Mouse (Mus musculus) right cerebral cortex, postnatal 10 days (tissue): Measurements from ENCODE around the gene Grik1.

Experiments used
- DNase-seq, 2 experiments: peaks; one replicate each; pipeline ENCODE4 v3.0.0; 2021; ENCODE audit warnings: low spot score in 2 of 2

Grik1 gene

DNA sequence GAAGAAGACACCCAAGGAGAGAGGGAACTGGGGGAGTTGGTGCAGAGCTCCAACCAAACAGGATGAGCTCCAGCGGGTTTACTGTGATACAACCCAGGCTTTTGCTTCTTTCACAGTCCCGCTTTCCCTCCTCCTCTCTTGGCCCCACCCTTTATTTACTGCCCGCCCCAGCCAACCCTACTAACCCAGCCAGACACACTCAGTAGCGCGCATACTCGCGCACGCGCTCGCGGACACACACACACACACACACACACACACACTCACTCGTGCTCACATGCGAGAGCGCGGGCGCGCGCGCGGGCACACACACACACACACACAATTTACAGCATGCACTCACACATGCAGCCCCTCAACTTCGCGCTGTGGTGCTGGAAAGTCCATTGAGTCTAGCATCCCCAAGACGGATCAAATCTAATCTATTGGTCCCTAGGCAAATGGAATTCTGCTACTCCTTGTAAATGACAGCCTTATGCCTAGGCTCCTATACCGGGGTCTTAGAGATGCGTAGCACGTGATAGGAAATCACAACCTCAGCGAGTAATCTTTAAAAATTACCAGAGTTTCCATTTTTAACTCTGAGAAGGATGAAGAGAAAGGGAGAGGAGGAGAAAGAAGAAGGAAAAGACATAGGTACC is at the start of gene Grik1:
TSS of gene Grik1 (minus strand) at position 134 of the 641 bp plus-strand sequence.
- peak; percentile 75 to 79 for DNase-seq

DNA sequence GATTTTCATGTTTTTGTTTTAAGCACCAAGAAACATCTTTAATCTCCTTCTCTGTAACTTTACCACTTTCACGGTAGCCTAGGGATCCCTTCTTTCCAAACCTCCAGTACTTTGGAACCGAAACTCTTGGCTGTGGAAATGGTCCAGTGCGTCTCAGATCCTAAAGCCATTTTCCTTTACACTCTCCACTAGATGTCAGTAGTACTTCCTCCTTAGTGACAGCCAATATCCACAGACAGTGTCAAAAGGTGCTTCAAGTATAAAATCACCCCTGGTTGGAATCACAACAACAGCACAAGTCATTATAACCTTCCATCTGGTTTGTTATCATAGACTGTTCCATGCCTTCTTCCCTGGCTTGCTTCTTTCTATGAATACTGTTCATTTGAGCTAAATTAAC is 4.1 kb upstream of the Grik1 start:
- DNase-seq, result no peak

DNA sequence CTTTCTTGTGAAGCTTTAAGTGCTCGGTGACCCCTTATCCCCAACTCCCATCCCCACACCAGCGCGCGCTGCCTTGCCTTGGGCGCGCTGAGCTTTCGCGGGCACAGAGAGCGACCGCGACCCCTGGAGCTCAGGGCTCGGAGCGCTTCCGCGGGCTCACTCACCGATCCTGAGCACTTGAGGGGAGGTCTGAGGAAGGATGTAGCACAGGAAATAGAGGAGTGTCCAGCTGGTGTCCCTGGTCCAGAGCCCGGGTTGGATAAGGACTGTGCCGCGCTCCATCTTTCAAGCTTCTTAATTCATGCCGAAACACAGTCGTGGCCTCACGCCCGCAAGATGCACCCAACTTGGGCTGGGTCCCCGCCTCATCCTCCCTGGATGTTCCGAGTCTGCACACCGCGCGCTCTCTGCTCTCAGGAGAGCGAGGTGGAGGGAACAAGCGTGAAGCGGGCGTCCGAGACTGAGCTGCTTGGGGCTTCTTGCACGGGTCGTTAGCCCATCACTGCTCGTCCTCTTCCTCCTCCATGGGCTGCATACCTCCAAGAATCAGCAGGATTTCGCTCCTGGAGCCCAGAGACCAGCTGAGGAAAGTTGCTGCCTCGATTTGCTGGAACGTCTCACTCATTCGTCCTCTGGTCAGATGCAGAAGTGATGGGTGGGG is 514 bp downstream of the Grik1 start:
- peak; percentile 24 to 31 for DNase-seq

DNA sequence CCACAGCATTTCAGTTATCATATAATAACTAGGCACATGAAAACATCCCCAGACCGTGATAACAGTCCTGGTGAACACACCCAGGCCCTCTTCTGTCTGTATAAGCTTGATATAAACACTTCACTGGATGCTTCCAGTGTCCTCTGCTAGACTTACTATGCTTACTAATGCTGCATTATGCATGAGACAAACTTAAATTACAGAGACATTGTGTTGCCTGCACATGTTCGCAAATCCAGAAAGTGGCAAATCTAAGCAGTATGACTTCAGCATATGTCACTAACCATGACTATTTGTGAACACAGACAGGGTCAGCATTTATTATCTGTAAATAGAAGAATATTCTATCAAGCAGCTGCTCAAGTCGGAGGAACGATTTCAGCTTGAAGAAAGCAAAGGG is 31.7 kb downstream of the Grik1 start:
- no peak for DNase-seq

DNA sequence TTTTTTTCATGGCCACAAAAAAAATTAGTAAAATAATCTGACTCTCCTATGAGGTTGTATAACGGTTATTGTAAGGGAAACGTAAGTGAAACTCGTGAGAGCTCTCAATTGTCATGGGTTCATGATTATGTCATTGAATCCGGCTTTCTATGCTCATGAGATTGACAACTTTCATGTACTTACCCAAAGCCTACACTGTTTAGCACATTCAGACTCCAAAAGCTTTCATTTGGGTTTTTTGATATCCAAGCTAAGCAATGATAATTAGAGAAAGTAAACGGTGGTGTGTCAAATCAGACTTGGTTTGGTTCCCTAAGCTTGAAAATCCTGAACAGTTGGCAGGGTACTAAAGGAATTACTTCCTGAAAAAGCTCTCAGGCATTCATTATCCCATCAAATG is 33.0 kb downstream of the Grik1 start:
- DNase-seq, result no peak

DNA sequence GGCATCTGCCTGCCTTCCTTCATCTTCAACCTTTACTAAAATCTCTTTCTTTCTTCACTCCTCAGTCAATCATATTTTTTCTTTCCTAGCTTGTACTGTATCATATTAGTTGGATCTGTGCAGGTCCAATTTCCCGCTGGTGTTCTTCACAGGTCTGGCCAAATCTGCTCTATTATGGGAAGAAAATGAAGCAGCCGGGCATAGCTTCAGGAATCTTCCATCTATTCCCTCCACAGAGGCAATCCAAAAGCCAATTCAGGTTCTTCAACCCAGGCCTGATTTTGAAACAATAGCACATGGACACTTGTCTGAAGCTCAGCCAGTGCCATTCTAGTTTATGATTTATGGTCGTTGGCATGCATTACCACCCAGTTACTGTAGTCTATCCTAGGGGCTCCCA is 34.0 kb downstream of the Grik1 start:
- DNase-seq, result no peak

DNA sequence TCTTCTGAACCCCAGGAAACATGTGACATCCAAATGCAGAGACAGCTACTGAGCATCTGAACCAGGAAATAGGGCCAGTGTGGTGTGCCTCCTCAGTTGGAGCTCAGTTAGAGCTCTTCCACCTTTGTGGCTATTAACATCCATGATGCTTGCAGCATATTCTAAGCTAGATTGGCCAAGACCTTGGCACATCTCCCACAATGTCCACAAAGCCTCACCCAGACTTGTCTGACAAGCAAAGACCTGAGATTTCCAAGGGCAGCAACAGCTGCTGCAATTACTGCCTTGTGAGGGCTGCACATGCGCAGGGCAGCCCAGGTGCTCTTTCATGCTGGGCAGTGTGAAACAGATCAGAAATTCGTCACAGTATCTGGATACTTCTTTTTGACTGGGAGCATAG is 37.4 kb downstream of the Grik1 start:
- no peak for DNase-seq

DNA sequence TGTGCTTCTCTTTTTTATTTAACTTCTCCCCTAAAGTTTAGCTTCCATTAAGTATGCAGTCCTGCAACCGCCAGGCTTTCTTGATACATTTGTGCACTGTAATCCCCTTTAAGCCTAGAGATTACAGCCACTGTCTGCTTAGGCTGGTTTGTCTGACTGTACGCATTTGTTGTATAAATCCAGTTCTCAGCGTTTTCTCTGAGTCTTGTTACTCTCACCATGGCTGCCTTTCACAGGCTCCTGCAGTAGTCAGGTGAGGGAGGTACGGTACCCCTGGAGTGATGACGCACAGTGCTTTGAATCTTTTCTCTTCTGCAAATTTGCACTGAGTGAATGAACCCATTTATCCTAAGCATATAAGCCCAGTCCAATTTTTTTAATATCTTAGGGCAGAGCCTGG is 39.0 kb downstream of the Grik1 start:
- no peak for DNase-seq

DNA sequence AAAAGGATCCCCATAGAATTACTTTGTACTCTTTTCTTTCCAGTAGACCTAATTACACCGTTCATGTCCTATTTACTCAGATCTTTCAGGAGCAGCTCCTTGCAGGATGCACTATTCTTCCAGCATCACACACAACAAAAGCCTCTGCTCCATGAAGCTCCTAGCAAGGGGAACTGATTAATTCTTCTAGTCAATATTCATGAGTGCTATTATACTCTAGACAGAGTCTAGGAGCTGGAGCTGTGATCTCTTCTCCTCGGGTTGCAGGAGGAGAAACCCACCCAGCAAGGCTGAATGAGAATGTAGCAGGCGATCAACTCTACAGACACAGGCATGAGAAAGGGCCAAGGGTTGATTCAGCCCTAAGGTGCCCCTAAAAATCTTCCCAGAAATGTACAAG is 40.2 kb downstream of the Grik1 start:
- DNase-seq, result no peak

DNA sequence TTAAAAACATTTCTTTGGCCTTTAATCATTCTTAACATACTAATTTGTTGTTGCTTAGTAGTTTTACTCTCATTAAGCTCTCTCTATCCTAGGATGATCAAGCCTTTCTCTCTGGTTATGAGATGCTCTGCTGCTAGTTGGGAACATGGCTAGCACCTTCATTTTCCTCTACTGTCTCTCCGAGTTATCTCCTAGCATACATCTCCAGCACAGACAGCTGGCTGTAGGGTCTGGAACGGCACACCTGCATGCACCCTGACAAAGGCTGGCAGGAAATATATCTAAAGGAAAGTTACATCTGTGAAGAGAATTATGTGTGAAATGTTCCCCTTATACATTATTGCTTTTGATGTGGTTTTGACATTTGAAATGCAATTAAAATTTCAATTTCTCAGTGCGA is 42.5 kb downstream of the Grik1 start:
- DNase-seq, result no peak

DNA sequence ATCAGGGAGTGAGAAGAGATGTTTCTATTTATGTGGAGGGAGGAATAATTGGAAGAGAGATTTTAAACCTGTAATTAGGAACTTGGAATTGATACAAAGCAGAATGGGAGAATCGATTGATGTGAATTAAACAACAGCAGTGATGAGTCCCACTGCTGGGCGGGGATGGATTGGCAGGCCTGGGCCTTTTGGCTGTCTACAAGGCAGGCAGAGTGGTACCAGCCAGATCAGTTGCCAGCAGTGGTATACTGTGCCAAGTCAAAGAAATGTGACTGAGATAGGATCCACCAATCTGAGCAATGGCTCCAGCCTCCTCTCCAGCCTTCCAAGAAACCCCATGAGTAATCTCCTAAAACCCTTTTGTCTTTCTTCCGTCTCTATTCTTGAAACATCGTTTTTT is 45.4 kb downstream of the Grik1 start:
- peak; percentile 42 to 53 for DNase-seq

DNA sequence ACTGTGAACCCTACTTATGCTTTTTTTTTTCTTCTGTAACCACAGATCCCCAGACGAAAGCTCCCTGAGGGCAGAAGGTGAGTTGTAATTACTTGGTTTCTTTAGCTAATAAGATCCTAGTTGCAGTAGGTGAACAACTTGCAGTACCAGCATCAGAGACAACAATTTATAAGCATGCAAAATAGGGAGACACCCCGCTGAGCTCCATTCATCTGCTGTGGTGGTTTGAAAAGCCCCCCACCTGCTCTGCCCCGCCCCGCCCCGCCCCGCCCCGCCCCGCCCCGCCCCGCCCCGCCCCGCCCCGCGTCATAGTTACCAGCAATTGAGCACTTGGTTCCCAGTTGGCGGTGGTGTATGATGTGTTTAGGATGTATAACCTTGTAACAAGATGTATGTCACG is 64.4 kb downstream of the Grik1 start:
- no peak for DNase-seq

DNA sequence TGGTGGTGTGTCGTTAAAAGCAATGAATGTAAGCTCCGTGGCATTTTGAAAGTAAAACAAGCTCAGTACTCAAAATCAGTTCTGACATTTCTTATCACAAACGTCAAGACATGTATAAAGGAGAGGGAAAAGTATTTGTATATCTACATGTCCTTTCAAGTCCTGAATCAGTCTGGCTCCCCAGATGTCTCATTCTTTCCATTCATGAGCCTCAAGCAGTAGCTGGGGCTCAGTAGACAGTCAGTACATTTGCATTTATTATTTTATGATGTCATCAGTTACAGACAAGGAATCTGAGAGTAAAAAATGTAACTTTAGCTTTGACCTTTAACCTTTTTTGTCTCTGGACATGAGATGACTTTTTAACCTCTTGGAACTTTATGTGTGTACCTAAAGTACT is 68.1 kb downstream of the Grik1 start:
- DNase-seq, result no peak

DNA sequence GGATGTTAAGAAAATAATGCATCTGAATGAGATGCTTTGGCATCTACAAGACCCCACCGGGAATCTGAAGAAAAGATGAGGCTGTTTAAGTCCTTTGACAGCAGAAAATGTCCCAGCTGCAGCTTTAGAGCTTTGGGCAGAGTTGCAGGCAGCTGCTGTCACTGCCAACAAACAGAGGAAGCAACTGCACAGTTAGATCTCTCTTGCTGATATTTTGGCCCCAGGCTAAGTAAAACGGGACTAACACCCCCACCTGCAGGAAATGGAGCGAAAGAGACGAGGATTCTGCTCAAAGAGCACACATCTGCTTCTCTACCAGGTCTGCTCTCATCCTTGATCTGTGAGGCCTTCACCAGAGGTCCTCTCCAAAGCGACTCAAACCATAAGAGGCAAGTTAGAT is 77.5 kb downstream of the Grik1 start:
- DNase-seq, result no peak

DNA sequence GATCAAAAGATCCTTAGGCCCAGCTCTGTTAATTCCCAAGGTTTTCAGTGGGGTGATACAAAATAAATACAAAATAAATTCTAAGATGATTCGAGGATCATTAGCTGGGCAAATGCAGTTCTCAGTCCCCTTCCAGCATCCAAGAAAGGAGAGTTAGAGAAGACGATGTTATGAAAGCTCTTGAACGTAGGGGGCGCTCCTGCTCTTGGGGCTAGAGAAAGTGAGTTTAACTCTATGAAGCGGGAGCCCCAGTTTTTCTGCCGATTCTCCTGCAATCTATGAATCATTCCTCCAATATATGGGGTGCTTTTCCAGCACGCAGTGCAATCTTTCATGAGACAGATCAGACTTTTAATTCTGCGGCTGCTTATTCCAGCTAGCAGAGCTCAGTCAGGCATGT is 78.2 kb downstream of the Grik1 start:
- peak in 1 of 2 experiments; percentile 26 for DNase-seq

DNA sequence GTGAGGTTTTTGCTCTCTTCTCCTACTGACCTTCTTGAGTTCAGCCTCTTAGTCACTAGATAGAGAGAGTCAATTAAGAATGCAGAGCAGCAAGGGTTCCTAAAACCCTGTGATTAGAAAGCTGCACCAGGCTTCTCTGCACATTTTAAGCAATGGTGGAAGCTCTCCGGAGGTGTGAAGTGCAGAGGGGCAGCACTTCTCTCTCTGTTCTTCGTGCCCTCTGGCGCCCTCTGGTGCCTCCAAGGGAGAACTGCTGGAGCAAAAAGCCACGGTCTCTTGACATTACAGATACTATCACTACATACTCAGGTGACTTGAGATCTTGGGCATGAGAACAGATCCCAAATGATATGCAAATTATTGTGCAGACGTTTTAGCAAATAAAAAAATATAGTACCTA is 85.7 kb downstream of the Grik1 start:
- peak; percentile 64 to 77 for DNase-seq

DNA sequence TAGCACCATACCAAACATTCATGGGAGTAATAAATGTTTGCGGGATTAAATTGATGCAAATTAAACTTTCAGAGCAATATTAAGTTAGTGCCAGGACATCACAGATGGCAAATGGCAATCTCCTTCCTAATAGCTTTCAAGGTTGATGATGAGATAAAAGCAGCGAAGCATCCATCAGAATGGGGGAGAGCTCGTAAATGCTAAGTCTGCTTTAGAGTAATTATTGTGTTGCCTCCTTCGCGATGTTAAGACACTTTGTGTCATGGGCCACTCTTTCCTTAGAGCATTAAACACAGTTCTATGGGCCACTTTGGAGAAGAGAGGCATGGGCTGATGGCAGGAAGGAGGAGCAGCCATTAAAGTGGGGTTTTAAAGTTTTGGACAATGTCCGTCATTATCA is 86.1 kb downstream of the Grik1 start:
- DNase-seq, result no peak

DNA sequence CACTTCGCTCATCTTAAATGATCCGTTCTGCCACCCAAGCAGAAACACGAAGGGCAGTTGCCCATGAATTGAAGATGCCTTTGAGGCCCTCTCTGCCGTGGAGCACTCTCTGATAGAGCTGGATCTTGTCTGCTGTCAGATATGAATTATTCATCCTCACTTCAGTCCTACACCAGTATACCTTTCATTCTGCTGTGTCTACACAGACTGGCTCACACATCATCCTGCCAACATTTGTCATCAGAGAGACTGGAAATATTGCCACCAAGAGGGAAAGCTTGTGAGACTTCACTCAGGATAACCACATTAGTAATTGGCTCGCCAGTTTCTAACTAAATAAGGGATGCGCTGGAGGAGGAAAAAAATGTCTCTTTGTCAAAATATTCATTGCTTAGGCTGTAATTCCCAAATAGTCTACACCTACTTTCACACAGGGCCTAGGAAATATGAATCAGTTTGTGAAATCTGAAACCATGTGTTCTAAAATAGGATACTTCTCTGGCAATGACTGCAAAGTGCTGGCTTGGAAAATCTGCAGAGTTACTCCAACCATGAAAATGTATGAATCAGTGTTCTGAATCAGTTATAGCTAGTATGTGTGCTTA is 102.5 kb downstream of the Grik1 start:
- peak in 1 of 2 experiments; percentile 32 for DNase-seq

DNA sequence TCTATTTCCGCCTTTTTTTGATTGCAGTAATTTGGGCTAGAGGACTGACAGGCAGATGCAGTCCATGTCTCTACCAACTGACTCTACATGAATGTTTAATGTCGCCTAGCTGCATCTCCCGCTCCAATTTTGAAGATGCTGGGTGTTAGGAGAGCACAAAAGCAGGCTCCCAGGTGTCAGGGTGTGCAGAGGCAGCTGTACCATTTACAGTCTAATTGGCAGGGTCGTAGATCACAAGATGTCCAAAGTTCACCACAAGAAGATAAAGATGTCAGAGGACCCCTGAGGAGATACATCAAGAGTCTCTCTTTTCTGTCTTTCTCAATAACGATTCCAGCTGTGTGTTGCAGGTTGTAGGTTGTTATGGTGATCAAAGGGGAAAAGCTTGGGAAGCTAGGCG is 111.3 kb downstream of the Grik1 start:
- no peak for DNase-seq

DNA sequence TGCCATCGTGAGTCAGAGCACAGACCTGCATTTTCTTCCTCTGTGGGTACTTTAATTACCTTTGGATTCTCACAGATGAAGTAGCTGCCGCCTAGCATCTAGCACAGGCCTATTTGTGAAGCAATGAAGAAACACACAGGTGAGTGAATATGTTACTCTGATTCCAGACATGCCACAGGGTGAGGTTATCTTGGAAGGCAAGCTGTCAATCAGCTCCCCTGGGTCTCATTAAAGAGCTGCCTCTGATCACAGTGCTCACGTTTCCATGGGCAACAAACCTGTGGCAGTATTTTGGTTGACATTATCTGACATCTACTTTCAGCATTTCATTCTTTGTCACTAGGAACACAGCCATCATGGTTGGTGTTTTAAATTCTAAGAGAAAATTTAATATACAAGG is 112.7 kb downstream of the Grik1 start:
- DNase-seq, result no peak

DNA sequence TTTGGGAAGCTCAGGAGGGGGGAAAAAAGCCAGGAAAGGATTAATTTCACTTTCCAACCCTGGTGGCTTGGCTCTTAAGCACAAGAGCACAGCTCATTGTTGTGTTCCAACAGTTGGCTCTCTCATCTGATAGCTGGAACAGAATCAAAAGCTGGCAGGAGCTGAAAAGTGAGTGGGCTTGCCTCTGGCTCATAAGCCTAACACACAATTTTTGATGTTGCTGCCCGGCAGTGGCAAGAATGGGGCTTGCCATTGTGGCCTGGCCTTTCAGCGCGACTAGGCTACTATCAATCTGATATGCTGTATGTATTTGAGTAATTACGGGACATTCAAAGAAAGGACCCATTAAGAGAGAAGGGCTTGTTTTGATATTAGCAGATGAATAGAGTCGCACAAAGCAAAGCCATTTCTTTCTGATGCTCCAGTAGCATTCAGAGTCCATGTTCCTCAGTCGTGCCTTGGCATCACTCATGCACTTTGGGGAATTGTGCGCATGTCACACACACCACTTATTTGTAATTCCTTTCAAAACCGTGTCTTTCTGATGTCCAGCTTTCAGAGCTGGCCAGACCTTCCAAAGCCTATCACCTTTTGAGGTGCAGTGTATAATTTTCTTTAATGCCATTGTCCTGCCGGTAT is 115.9 kb downstream of the Grik1 start:
- peak; percentile 78 to 84 for DNase-seq

DNA sequence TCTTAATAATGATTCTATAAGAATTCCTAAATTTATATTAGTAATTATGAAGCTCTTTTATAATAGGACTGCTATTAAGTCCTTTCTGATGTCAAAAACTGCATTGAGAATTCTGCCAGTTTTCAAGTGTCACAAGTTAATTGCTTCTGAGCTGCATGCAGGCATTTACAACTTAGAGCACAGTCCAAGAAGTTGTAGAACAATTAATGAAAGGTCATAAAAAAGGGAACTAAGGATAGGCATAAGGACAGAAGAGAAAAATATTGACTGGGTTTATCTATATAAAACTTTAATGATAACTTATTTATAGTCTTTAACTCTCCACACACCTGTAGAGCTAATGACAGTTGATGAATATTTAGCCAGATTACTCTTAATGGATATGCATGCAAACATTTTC is 123.5 kb downstream of the Grik1 start:
- no peak for DNase-seq

DNA sequence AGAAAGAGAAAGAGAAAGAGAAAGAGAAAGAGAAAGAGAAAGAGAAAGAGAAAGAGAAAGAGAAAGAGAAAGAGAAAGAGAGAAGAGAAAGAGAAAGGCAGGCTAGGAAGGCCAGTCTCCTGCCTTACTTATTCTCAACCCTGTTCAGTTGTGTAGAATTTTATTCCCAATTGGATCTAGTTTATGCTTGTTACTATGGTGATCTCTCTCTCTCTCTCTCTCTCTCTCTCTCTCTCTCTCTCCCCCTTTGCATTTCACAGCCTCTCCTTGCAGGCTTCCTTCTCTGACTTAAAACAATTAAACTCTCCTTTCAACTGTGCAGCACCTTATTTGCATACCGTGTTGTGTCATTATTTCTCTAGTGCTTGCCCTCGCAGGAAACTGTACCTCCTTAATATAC is 147.5 kb downstream of the Grik1 start:
- DNase-seq, result no peak
